Mouse (Mus musculus) intestine, embryonic 14.5 days (tissue): ENCODE measurements around the gene Il1rapl2. TPM values are rescaled to one million over a fixed set of nuclear protein-coding genes. Genes with fewer than 3 reads are reported as not detected.

Source experiments
- ATAC-seq: fragments of 200-750 bp; cut with Nextera tagmentation; replicated peaks from 2 replicates; pipeline ENCODE4 v1.8.0; 2017; ENCODE audit warnings: low read depth, moderate number of reproducible peaks, moderate TSS enrichment, moderate library complexity; ENCODE audit not compliant: low FRiP score, low TSS enrichment
- DNase-seq: peaks from one replicate; pipeline ENCODE4 v3.0.0-alpha.2; 2018; ENCODE audit warnings: low spot score
- H3K27ac ChIP-seq: fragments of 300-500 bp; sonication (generic); 2 replicates; pipeline ENCODE4 v1.5.1; 2014; ENCODE audit warnings: low read depth, mild to moderate bottlenecking, control low read depth
- H3K27me3 ChIP-seq: fragments of 300-500 bp; sonication (generic); replicated peaks from 2 replicates; pipeline ENCODE4 v1.6.1; 2014; ENCODE audit warnings: low read length, control low read depth; ENCODE audit not compliant: control insufficient read depth, insufficient read depth
- H3K36me3 ChIP-seq: fragments of 300-500 bp; sonication (generic); 2 replicates; pipeline ENCODE4 v1.6.1; 2014; ENCODE audit warnings: low read length, control low read depth; ENCODE audit not compliant: control insufficient read depth, insufficient read depth
- H3K4me1 ChIP-seq: fragments of 300-500 bp; sonication (generic); replicated peaks from 2 replicates; pipeline ENCODE4 v1.6.1; 2014; ENCODE audit warnings: low read length, control low read depth, mixed read lengths; ENCODE audit not compliant: control insufficient read depth, insufficient read depth
- H3K4me2 ChIP-seq: fragments of 300-500 bp; sonication (generic); 2 replicates; pipeline ENCODE4 v1.6.1; 2014; ENCODE audit warnings: low read length
- H3K4me3 ChIP-seq: fragments of 300-500 bp; sonication (generic); 2 replicates; pipeline ENCODE4 v1.5.1; 2014; ENCODE audit warnings: low read depth, low read length, control low read depth, mixed read lengths
- H3K9ac ChIP-seq: fragments of 300-500 bp; sonication (generic); 2 replicates; pipeline ENCODE4 v1.6.1; 2014; ENCODE audit warnings: mild to moderate bottlenecking, low read length
- H3K9me3 ChIP-seq: fragments of 300-500 bp; sonication (generic); 2 replicates; pipeline ENCODE4 v1.6.1; 2016; ENCODE audit warnings: low read length, control low read depth; ENCODE audit not compliant: control insufficient read depth
- WGBS: fragments of 180-500 bp; shearing (Covaris S2); extraction: QIAGEN DNeasy Blood & Tissue Kit; methylation state at CpG from one replicate; pipeline ENCODE4 v1.1.7; 2014; 5-methylcytosine and 5-hydroxymethylcytosine counted together
- polyA plus RNA-seq: library from polyadenylated mRNA; unstranded; fragments of >200 nt; fragmentation: Nextera tagmentation; extraction: Ambion mirVana; gene quantifications from 2 replicates; pipeline ENCODE4 v1.2.1, GENCODE M21; 2014

The Il1rapl2 gene
- polyA plus RNA-seq = 0.18 and 0.42 TPM in 2 replicates

DNA sequence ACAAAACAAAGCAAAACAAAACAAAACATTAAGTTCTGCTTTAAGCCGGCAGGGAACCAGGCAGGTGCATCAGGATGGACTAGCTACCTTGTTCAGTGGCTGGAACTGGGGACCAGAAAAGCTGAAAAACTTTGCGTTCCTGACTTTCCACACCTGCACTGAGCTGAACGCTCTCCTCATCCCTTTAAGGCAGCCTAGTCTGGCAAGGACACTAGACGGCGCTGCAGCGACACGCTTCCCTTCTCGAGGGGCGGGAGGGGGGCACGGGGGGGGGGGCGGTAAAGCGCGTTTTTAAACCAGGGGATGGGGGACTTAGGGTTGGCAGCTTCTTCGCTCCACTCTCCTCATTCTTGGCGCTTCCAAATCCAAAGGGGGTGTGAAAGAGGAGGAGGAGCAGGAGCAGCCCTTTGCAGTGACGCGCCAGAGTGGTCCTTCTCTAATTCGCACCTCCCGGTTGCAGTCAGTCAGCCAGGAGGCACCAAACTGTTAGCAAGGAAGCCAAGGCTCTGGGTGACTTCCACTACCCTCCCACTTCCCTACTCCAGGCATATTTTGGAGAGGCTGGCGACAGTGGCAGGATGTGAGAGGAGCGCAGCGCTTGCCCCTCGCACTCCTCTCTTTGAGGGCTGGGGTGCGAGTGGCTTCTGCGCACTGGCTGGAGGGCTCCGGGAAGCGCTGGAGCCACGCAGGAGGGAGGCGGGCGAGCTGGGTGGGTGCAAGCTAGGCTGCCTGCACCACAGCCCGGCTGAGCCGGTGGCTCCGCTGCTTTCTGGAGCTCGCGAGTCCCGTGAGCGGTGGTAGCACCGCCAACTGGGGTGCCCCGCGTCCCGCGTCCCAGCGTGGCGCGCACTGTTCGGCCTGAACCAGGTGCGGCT, at the start of gene Il1rapl2:
Gene Il1rapl2 (plus strand): TSS at position 288 of the 875 bp plus-strand sequence.
- H3K27me3 ChIP-seq = peaks cover 51% of the 10 kb centered on the region
- H3K4me1 ChIP-seq = no peaks in the 10 kb centered on the region
- WGBS = 11% methylated on average over 42 of the region's 47 CpGs
- 0 out of 2 replicates have a peak, but pooled peaks have one; percentile 32 for ATAC-seq
- H3K9ac ChIP-seq = no peak within 1 kb of the TSS
- no peaks in the 10 kb centered on the region for H3K36me3 ChIP-seq
- no peak within 1 kb of the TSS for H3K27ac ChIP-seq
- H3K4me3 ChIP-seq = peak within 1 kb of the TSS; percentile 32
- DNase-seq = peak; percentile 51
- H3K9me3 ChIP-seq = no peaks in the 10 kb centered on the region
- peak within 1 kb of the TSS; percentile 52 for H3K4me2 ChIP-seq

DNA sequence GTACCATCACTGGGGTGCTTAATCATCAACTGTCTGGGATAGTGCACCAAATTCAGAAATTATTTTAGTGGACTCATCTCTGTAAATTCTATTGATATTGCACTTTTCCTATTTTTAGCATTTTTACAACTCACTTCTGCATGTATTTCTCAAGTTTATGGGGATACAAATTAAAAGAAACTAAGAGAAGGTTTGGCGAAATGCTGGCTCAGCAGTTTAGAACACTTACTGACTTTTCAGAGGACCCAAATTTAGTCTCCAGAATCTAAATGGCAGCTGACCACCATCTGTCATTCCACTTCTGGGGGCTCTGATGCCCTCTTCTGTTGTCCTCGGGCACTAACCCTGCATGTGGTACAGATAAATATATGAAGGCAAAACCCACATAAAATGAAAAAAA, 22.1 kb upstream of the Il1rapl2 start:
- DNase-seq = no peak
- Histone ChIP-seq H3K4me2 (no peak overlapping the region), H3K4me3 (no peak overlapping the region), H3K27ac (no peak overlapping the region), H3K27me3 (no peaks in the 10 kb centered on the region), H3K36me3 (no peaks in the 10 kb centered on the region), H3K9me3 (no peaks in the 10 kb centered on the region), H3K4me1 (no peaks in the 10 kb centered on the region), H3K9ac (no peak overlapping the region)
- no peak for ATAC-seq
- WGBS = 66% methylated on average over 2 of the region's 2 CpGs

- H3K4me3 ChIP-seq = no peak overlapping the region
- H3K27ac ChIP-seq = no peak overlapping the region
- H3K9me3 ChIP-seq = no peaks in the 10 kb centered on the region
- no peak overlapping the region for H3K9ac ChIP-seq
- peaks cover 51% of the 10 kb centered on the region for H3K27me3 ChIP-seq
- WGBS = 19% methylated on average over 21 of the region's 21 CpGs
- DNase-seq = no peak
- no peaks in the 10 kb centered on the region for H3K4me1 ChIP-seq
- ATAC-seq = no peak
- peak overlapping the region; percentile 52 for H3K4me2 ChIP-seq
- H3K36me3 ChIP-seq = no peaks in the 10 kb centered on the region
Measured at GRCm38 (mm10) chrX:137569472-137570188, 778 bp upstream of the Il1rapl2 start.

DNA sequence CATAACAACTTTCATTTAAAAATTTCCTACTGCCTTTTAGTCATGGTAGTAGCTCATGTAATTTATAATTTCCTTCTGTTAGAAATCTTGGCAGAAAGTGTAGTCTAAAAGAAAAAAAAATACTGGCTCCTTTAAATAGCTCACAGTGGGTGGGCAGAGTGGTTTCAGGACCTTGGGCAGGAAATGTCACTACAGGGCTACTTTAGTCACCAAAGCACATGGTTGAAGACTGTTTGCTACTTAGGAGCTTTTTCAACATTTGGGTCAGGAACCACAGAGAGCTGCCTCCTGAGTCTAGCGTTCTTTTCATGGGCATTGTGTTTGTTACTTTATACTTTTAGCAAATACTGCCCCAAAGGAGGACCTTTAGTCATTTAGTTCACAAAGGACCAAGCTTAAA, 12.2 kb downstream of the Il1rapl2 start:
- Histone ChIP-seq H3K36me3 (no peaks in the 10 kb centered on the region), H3K9me3 (no peaks in the 10 kb centered on the region), H3K4me2 (no peak overlapping the region), H3K4me1 (no peaks in the 10 kb centered on the region), H3K4me3 (no peak overlapping the region), H3K27me3 (no peaks in the 10 kb centered on the region), H3K27ac (no peak overlapping the region), H3K9ac (no peak overlapping the region)
- 24% methylated on average over 1 of the region's 1 CpGs for WGBS
- DNase-seq = no peak
- ATAC-seq = no peak

GRCm38 (mm10) chrX:137620697-137621096, 50.3 kb downstream of the Il1rapl2 start:
- H3K36me3 ChIP-seq = no peaks in the 10 kb centered on the region
- no peaks in the 10 kb centered on the region for H3K9me3 ChIP-seq
- H3K27me3 ChIP-seq = no peaks in the 10 kb centered on the region
- no peak overlapping the region for H3K27ac ChIP-seq
- H3K4me2 ChIP-seq = no peak overlapping the region
- ATAC-seq (no peak), DNase-seq (no peak)
- H3K4me1 ChIP-seq = no peaks in the 10 kb centered on the region
- no peak overlapping the region for H3K4me3 ChIP-seq
- H3K9ac ChIP-seq = no peak overlapping the region

- no peak overlapping the region for H3K4me3 ChIP-seq
- ATAC-seq = no peak
- no peak overlapping the region for H3K27ac ChIP-seq
- no peaks in the 10 kb centered on the region for H3K27me3 ChIP-seq
- 36% methylated on average over 2 of the region's 2 CpGs for WGBS
- H3K36me3 ChIP-seq = no peaks in the 10 kb centered on the region
- DNase-seq = no peak
- no peaks in the 10 kb centered on the region for H3K9me3 ChIP-seq
- no peak overlapping the region for H3K9ac ChIP-seq
- no peaks in the 10 kb centered on the region for H3K4me1 ChIP-seq
- no peak overlapping the region for H3K4me2 ChIP-seq
Measured at GRCm38 (mm10) chrX:137667011-137667410, 96.6 kb downstream of the Il1rapl2 start.

DNA sequence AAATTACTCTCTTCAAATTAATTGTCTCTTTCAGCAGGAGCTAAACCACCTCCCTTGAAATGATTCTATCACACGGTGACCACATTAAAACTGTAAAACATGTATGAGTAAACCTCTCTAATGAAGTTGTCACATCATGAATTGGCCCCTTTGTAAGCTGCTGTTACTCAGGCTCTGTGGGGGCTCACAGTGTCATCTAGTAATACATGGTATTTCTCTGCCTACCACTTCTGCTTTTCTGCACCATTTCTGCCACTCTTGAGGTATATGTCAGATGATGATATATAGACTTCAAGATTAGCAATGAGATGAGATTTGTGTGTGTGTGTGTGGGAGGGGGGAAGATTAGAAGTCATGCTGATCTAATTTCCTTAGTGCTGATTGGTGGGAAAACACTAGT, 117.6 kb downstream of the Il1rapl2 start:
- Histone ChIP-seq H3K27me3 (no peaks in the 10 kb centered on the region), H3K4me1 (no peaks in the 10 kb centered on the region), H3K36me3 (no peaks in the 10 kb centered on the region), H3K9ac (no peak overlapping the region), H3K4me3 (no peak overlapping the region), H3K9me3 (no peaks in the 10 kb centered on the region), H3K27ac (no peak overlapping the region), H3K4me2 (no peak overlapping the region)
- WGBS = 85% methylated on average over 1 of the region's 1 CpGs
- ATAC-seq (no peak), DNase-seq (no peak)

GRCm38 (mm10) chrX:137700006-137700405, 129.6 kb downstream of the Il1rapl2 start:
- Histone ChIP-seq H3K9ac (no peak overlapping the region), H3K4me2 (no peak overlapping the region), H3K4me1 (no peaks in the 10 kb centered on the region), H3K27ac (no peak overlapping the region), H3K36me3 (no peaks in the 10 kb centered on the region), H3K9me3 (no peaks in the 10 kb centered on the region), H3K27me3 (no peaks in the 10 kb centered on the region), H3K4me3 (no peak overlapping the region)
- ATAC-seq (no peak), DNase-seq (no peak)
- WGBS = 90% methylated on average over 2 of the region's 2 CpGs
